Mouse (Mus musculus) testis, postnatal 14 days (tissue): ENCODE measurements around the gene Cd22.

Source experiments
- DNase-seq: peaks from one replicate; pipeline ENCODE4 v3.0.0; 2021; ENCODE audit warnings: low spot score

Gene Cd22

GRCm38 (mm10) chr7:30820131-30820530 lies 60.0 kb downstream of the Cd22 start:
- DNase-seq: no peak
